Mouse (Mus musculus) MEL (cell line): ENCODE data around the gene Cd44. TPM values are rescaled to one million over a fixed set of nuclear protein-coding genes. Genes with fewer than 3 reads are reported as not detected.

Experiments
- DNase-seq: peaks from one replicate; pipeline ENCODE4 v3.0.0; 2011; ENCODE audit warnings: low read depth, low spot score
- H3K27ac ChIP-seq: 2 replicates; pipeline ENCODE4 v1.5.1; 2012; ENCODE audit warnings: low read depth, mild to moderate bottlenecking, control low read depth, low read length, moderate library complexity; ENCODE audit not compliant: control insufficient read depth
- H3K27me3 ChIP-seq, 2 experiments: fragments of 150-350 bp in 1 of 2; sonication (generic) in 1 of 2; 2 replicates each; pipeline ENCODE4 v1.6.1; 2012; ENCODE audit warnings: low read length in 2 of 2, mild to moderate bottlenecking in 2 of 2, improper control_type of control experiment in 1 of 2, moderate library complexity in 1 of 2; ENCODE audit not compliant: insufficient read depth in 2 of 2, control insufficient read depth in 1 of 2
- H3K36me3 ChIP-seq, 2 experiments: 2 replicates each; pipeline ENCODE4 v1.6.1; 2012 to 2014; ENCODE audit warnings: low read length in 2 of 2, improper control_type of control experiment in 1 of 2, inconsistent platforms in 1 of 2, mild to moderate bottlenecking in 1 of 2; ENCODE audit not compliant: insufficient read depth in 2 of 2, control insufficient read depth in 1 of 2
- H3K4me1 ChIP-seq, 2 experiments: fragments of 150-350 bp in 1 of 2; sonication (generic) in 1 of 2; 2 replicates each; pipeline ENCODE4 v1.6.1; 2012; ENCODE audit warnings: low read length in 2 of 2, improper control_type of control experiment in 1 of 2, mild to moderate bottlenecking in 1 of 2; ENCODE audit not compliant: insufficient read depth in 2 of 2, control insufficient read depth in 1 of 2
- H3K4me3 ChIP-seq, 2 experiments: fragments of 150-350 bp in 1 of 2; sonication (generic) in 1 of 2; 2 replicates each; pipeline ENCODE4 v1.5.1; 2012; ENCODE audit warnings: low read depth in 2 of 2, low read length in 2 of 2, mild to moderate bottlenecking in 2 of 2, moderate library complexity in 2 of 2, control low read depth in 1 of 2, improper control_type of control experiment in 1 of 2; ENCODE audit not compliant: control insufficient read depth in 1 of 2, insufficient read depth in 1 of 2
- H3K79me2 ChIP-seq: 2 replicates; pipeline ENCODE4 v1.6.1; 2012; ENCODE audit warnings: mild to moderate bottlenecking, low read length, moderate library complexity; ENCODE audit not compliant: control insufficient read depth, poor library complexity, insufficient read depth
- H3K9ac ChIP-seq: 2 replicates; pipeline ENCODE4 v1.6.1; 2012; ENCODE audit warnings: low read depth, mild to moderate bottlenecking, control low read depth, low read length, moderate library complexity; ENCODE audit not compliant: control insufficient read depth, poor library complexity, severe bottlenecking
- H3K9me3 ChIP-seq: fragments of 150-350 bp; sonication (generic); replicated peaks from 2 replicates; pipeline ENCODE4 v1.6.1; 2012; ENCODE audit warnings: mild to moderate bottlenecking, low read length, improper control_type of control experiment, moderate library complexity; ENCODE audit not compliant: insufficient read depth
- BHLHE40 ChIP-seq: IDR thresholded peaks from 2 replicates; pipeline ENCODE4 v1.6.1; 2012; ENCODE audit warnings: low read depth, mild to moderate bottlenecking, inconsistent platforms, low read length, improper control_type of control experiment, borderline replicate concordance
- CHD1 ChIP-seq: IDR thresholded peaks from 2 replicates; pipeline ENCODE4 v1.6.1; 2012; ENCODE audit warnings: low read depth, mild to moderate bottlenecking, inconsistent platforms, low read length, improper control_type of control experiment
- CHD2 ChIP-seq: IDR thresholded peaks from 2 replicates; pipeline ENCODE4 v1.6.1; 2011; ENCODE audit warnings: low read length, improper control_type of control experiment
- CTCF ChIP-seq, 3 experiments: IDR thresholded peaks in 2 of 3; conservative IDR thresholded peaks in 1 of 3; 2 replicates each; pipeline ENCODE4 v1.5.1; 2011 to 2012; ENCODE audit warnings: low read length in 3 of 3, low read depth in 2 of 3, mild to moderate bottlenecking in 2 of 3, improper control_type of control experiment in 1 of 3, inconsistent platforms in 1 of 3, mixed read lengths in 1 of 3, moderate library complexity in 1 of 3; ENCODE audit not compliant: control insufficient read depth in 1 of 3, insufficient read depth in 1 of 3, poor library complexity in 1 of 3, severe bottlenecking in 1 of 3
- E2F4 ChIP-seq: IDR thresholded peaks from 2 replicates; pipeline ENCODE4 v1.6.1; 2011; ENCODE audit warnings: low read depth, low read length, improper control_type of control experiment, borderline replicate concordance
- ELF1 ChIP-seq: IDR thresholded peaks from 2 replicates; pipeline ENCODE4 v1.6.1; 2014; ENCODE audit warnings: low read depth, mild to moderate bottlenecking, inconsistent platforms, low read length, improper control_type of control experiment, moderate library complexity
- EP300 ChIP-seq, 2 experiments: IDR thresholded peaks; 2 replicates each; pipeline ENCODE4 v1.6.1; 2011; ENCODE audit warnings: improper control_type of control experiment in 2 of 2, low read length in 2 of 2, low read depth in 1 of 2, mild to moderate bottlenecking in 1 of 2
- ETS1 ChIP-seq: IDR thresholded peaks from 2 replicates; pipeline ENCODE4 v1.6.1; 2012; ENCODE audit warnings: low read depth, mild to moderate bottlenecking, inconsistent platforms, low read length, improper control_type of control experiment, moderate library complexity
- GABPA ChIP-seq: IDR thresholded peaks from 2 replicates; pipeline ENCODE4 v1.6.1; 2012; ENCODE audit warnings: low read depth, mild to moderate bottlenecking, inconsistent platforms, low read length, improper control_type of control experiment, moderate library complexity
- GATA1 ChIP-seq: IDR thresholded peaks from 2 replicates; pipeline ENCODE4 v1.6.1; 2011; ENCODE audit warnings: low read depth, low read length, improper control_type of control experiment
- HCFC1 ChIP-seq: IDR thresholded peaks from 2 replicates; pipeline ENCODE4 v1.6.1; 2012; ENCODE audit warnings: low read depth, mild to moderate bottlenecking, inconsistent platforms, low read length, improper control_type of control experiment, moderate library complexity
- JUND ChIP-seq: IDR thresholded peaks from 2 replicates; pipeline ENCODE4 v1.6.1; 2011; ENCODE audit warnings: low read depth, mild to moderate bottlenecking, improper control_type of control experiment, low read length
- MAFK ChIP-seq: IDR thresholded peaks from 2 replicates; pipeline ENCODE4 v1.6.1; 2011; ENCODE audit warnings: low read depth, mild to moderate bottlenecking, low read length, improper control_type of control experiment, borderline replicate concordance
- MAX ChIP-seq: IDR thresholded peaks from 2 replicates; pipeline ENCODE4 v1.6.1; 2011; ENCODE audit warnings: low read length, improper control_type of control experiment
- MAZ ChIP-seq: IDR thresholded peaks from 2 replicates; pipeline ENCODE4 v1.6.1; 2012; ENCODE audit warnings: low read depth, mild to moderate bottlenecking, inconsistent platforms, low read length, improper control_type of control experiment
- MXI1 ChIP-seq: IDR thresholded peaks from 2 replicates; pipeline ENCODE4 v1.6.1; 2011; ENCODE audit warnings: mild to moderate bottlenecking, low read depth, low read length, improper control_type of control experiment
- MYB ChIP-seq: IDR thresholded peaks from 2 replicates; pipeline ENCODE4 v1.6.1; 2011; ENCODE audit warnings: mild to moderate bottlenecking, low read depth, low read length, improper control_type of control experiment
- MYC ChIP-seq: IDR thresholded peaks from 2 replicates; pipeline ENCODE4 v1.6.1; 2011; ENCODE audit warnings: low read depth, mild to moderate bottlenecking, low read length, improper control_type of control experiment, moderate library complexity
- NELFE ChIP-seq: IDR thresholded peaks from 2 replicates; pipeline ENCODE4 v1.6.1; 2011; ENCODE audit warnings: low read depth, low read length, improper control_type of control experiment
- NRF1 ChIP-seq: IDR thresholded peaks from 2 replicates; pipeline ENCODE4 v1.6.1; 2014; ENCODE audit warnings: low read depth, mild to moderate bottlenecking, inconsistent platforms, low read length, improper control_type of control experiment, moderate library complexity; ENCODE audit not compliant: poor library complexity, insufficient read depth, severe bottlenecking
- POLR2A ChIP-seq, 2 experiments: IDR thresholded peaks; 2 replicates each; pipeline ENCODE4 v1.6.1; 2011 to 2012; ENCODE audit warnings: low read length in 2 of 2, mild to moderate bottlenecking in 2 of 2, control low read depth in 1 of 2, improper control_type of control experiment in 1 of 2, low read depth in 1 of 2, moderate library complexity in 1 of 2; ENCODE audit not compliant: control insufficient read depth in 1 of 2, insufficient read depth in 1 of 2, poor library complexity in 1 of 2
- POLR2AphosphoS2 ChIP-seq: IDR thresholded peaks from 2 replicates; pipeline ENCODE4 v1.6.1; 2011; ENCODE audit warnings: low read length, improper control_type of control experiment
- POLR2AphosphoS5 ChIP-seq: IDR thresholded peaks from 2 replicates; pipeline ENCODE4 v1.6.1; 2012; ENCODE audit warnings: low read depth, borderline replicate concordance, mild to moderate bottlenecking, inconsistent platforms, low read length, moderate library complexity, mixed read lengths
- RAD21 ChIP-seq: IDR thresholded peaks from 2 replicates; pipeline ENCODE4 v1.6.1; 2011; ENCODE audit warnings: mild to moderate bottlenecking, low read depth, low read length, improper control_type of control experiment
- RCOR1 ChIP-seq: IDR thresholded peaks from 2 replicates; pipeline ENCODE4 v1.6.1; 2012; ENCODE audit warnings: low read depth, mild to moderate bottlenecking, inconsistent platforms, low read length, improper control_type of control experiment
- SIN3A ChIP-seq: IDR thresholded peaks from 2 replicates; pipeline ENCODE4 v1.6.1; 2012; ENCODE audit warnings: low read length, improper control_type of control experiment, inconsistent platforms
- SMC3 ChIP-seq: IDR thresholded peaks from 2 replicates; pipeline ENCODE4 v1.6.1; 2011; ENCODE audit warnings: low read depth, low read length, improper control_type of control experiment
- TAL1 ChIP-seq: IDR thresholded peaks from 2 replicates; pipeline ENCODE4 v1.6.1; 2012; ENCODE audit warnings: mild to moderate bottlenecking, inconsistent platforms, low read length, moderate library complexity, mixed read lengths
- TBP ChIP-seq: IDR thresholded peaks from 2 replicates; pipeline ENCODE4 v1.8.0; 2011; ENCODE audit warnings: low read depth, low read length, improper control_type of control experiment
- TCF12 ChIP-seq: IDR thresholded peaks from 2 replicates; pipeline ENCODE4 v1.6.1; 2014; ENCODE audit warnings: low read depth, mild to moderate bottlenecking, inconsistent platforms, low read length, improper control_type of control experiment, moderate library complexity
- UBTF ChIP-seq: IDR thresholded peaks from 2 replicates; pipeline ENCODE4 v1.6.1; 2012; ENCODE audit warnings: low read depth, mild to moderate bottlenecking, inconsistent platforms, low read length, improper control_type of control experiment, moderate library complexity, borderline replicate concordance; ENCODE audit not compliant: insufficient read depth
- USF1 ChIP-seq: IDR thresholded peaks from 2 replicates; pipeline ENCODE4 v1.6.1; 2014; ENCODE audit warnings: low read depth, mild to moderate bottlenecking, inconsistent platforms, low read length, improper control_type of control experiment, moderate library complexity
- USF2 ChIP-seq, 2 experiments: IDR thresholded peaks; 2 replicates each; pipeline ENCODE4 v1.6.1; 2011 to 2012; ENCODE audit warnings: improper control_type of control experiment in 2 of 2, low read length in 2 of 2, borderline replicate concordance in 1 of 2, inconsistent platforms in 1 of 2, low read depth in 1 of 2, mild to moderate bottlenecking in 1 of 2; ENCODE audit not compliant: insufficient read depth in 1 of 2
- ZC3H11A ChIP-seq: IDR thresholded peaks from 2 replicates; pipeline ENCODE4 v1.6.1; 2012; ENCODE audit warnings: low read depth, mild to moderate bottlenecking, inconsistent platforms, low read length, improper control_type of control experiment
- ZKSCAN1 ChIP-seq: IDR thresholded peaks from 2 replicates; pipeline ENCODE4 v1.6.1; 2012; ENCODE audit warnings: low read depth, mild to moderate bottlenecking, inconsistent platforms, low read length, improper control_type of control experiment, moderate library complexity
- ZMIZ1 ChIP-seq: IDR thresholded peaks from 2 replicates; pipeline ENCODE4 v1.6.1; 2012; ENCODE audit warnings: low read depth, mild to moderate bottlenecking, inconsistent platforms, low read length, improper control_type of control experiment, moderate library complexity
- ZNF384 ChIP-seq: IDR thresholded peaks from 2 replicates; pipeline ENCODE4 v1.6.1; 2012; ENCODE audit warnings: low read depth, mild to moderate bottlenecking, inconsistent platforms, low read length, improper control_type of control experiment
- polyA plus RNA-seq, 2 experiments: library from polyadenylated mRNA; stranded (reverse) in 1 of 2; unstranded in 1 of 2; fragments of >175 nt in 1 of 2; fragments of >200 nt in 1 of 2; gene quantifications; 2 replicates each; pipeline versions ENCODE4 v1.2.1 to v1.2.4; 2012; ENCODE audit warnings: low replicate concordance in 2 of 2, low read depth in 1 of 2; ENCODE audit not compliant: insufficient read length in 2 of 2, insufficient read depth in 1 of 2, missing spikeins in 1 of 2
- total RNA-seq: library from RNA; depleted of rRNA; stranded (reverse); fragments of 300-350 nt; gene quantifications from 2 replicates; pipeline ENCODE4 v1.2.3, GENCODE M21; 2012

Cd44 gene
- total and polyA plus RNA-seq, 3 experiments, result 43.8 to 226 (median 53.9) TPM

GRCm38 (mm10) chr2:102867396-102868088 lies 33.9 kb downstream of the Cd44 start:
- Histone ChIP-seq H3K9me3 (no peaks in the 10 kb centered on the region), H3K36me3 (peaks cover 9 to 46% of the 10 kb centered on the region in 2 experiments), H3K27ac (peak overlapping the region; percentile 86), H3K4me1 (peaks cover 18 to 27% of the 10 kb centered on the region in 2 experiments), H3K27me3 (no peaks in the 10 kb centered on the region), H3K9ac (peak overlapping the region; percentile 45), H3K4me3 (peak overlapping the region; percentile 22 to 27; a peak in 3 of 4 replicates), H3K79me2 (peaks cover 25% of the 10 kb centered on the region)
- DNase-seq, result peak; percentile 87
- TF ChIP-seq ZC3H11A, result no peak
- no peak for TF ChIP-seq CTCF (IDR thresholded peaks at IDR 0.05 in 2 of 3, conservative IDR thresholded peaks at IDR 0.05 in 1 of 3; ENCODE audit: control insufficient read depth in 1 of 3, insufficient read depth in 1 of 3, low read depth in 2 of 3, low read length in 3 of 3, poor library complexity in 1 of 3, severe bottlenecking in 1 of 3)
- TF ChIP-seq POLR2A (IDR thresholded peaks at IDR 0.05; ENCODE audit: control insufficient read depth in 1 of 2, insufficient read depth in 1 of 2, low read depth in 1 of 2, low read length in 2 of 2, poor library complexity in 1 of 2), result no peak
- no peak for TF ChIP-seq ZKSCAN1
- TF ChIP-seq TBP, result peak; percentile 37
- TF ChIP-seq ZNF384, result 0 out of 2 replicates have a peak, but pooled peaks have one; percentile 20
- peak; percentile 93 for TF ChIP-seq GATA1
- no peak for TF ChIP-seq GABPA
- TF ChIP-seq MAZ, result no peak
- TF ChIP-seq ELF1, result no peak
- no peak for TF ChIP-seq POLR2AphosphoS2
- peak; percentile 60; the same call in 1 of the 2 replicates for TF ChIP-seq MXI1
- peak; percentile 85 for TF ChIP-seq TCF12
- no peak for TF ChIP-seq SMC3
- peak; percentile 79 to 84 for TF ChIP-seq EP300 (IDR thresholded peaks at IDR 0.05; ENCODE audit: low read depth in 1 of 2, low read length in 2 of 2)
- peak; percentile 71 for TF ChIP-seq MAX
- no peak for TF ChIP-seq E2F4
- TF ChIP-seq UBTF, result no peak
- TF ChIP-seq JUND, result no peak
- TF ChIP-seq MYC, result peak; percentile 70; the same call in 1 of the 2 replicates
- peak; percentile 74 for TF ChIP-seq SIN3A
- no peak for TF ChIP-seq HCFC1
- TF ChIP-seq RAD21, result no peak
- no peak for TF ChIP-seq POLR2AphosphoS5
- TF ChIP-seq ZMIZ1, result no peak
- TF ChIP-seq NELFE, result no peak
- TF ChIP-seq RCOR1, result peak; percentile 80
- TF ChIP-seq TAL1, result peak; percentile 84
- no peak; the same call in 1 of the 2 replicates for TF ChIP-seq MYB
- TF ChIP-seq CHD2, result no peak
- TF ChIP-seq BHLHE40, result peak; percentile 92
- no peak for TF ChIP-seq USF1
- no peak for TF ChIP-seq USF2 (IDR thresholded peaks at IDR 0.05; ENCODE audit: borderline replicate concordance in 1 of 2, insufficient read depth in 1 of 2, low read depth in 1 of 2, low read length in 2 of 2)
- TF ChIP-seq NRF1, result no peak
- no peak for TF ChIP-seq MAFK
- TF ChIP-seq CHD1, result no peak
- peak; percentile 85 for TF ChIP-seq ETS1
